Mouse (Mus musculus) MEL (cell line): ENCODE measurements around the gene Hoxc6. TPM values are rescaled to one million over a fixed set of nuclear protein-coding genes. Genes with fewer than 3 reads are reported as not detected.

Experiments
- DNase-seq: peaks from one replicate; pipeline ENCODE4 v3.0.0; 2011; ENCODE audit warnings: low read depth, low spot score
- H3K27ac ChIP-seq: 2 replicates; pipeline ENCODE4 v1.5.1; 2012; ENCODE audit warnings: low read depth, mild to moderate bottlenecking, control low read depth, low read length, moderate library complexity; ENCODE audit not compliant: control insufficient read depth
- H3K27me3 ChIP-seq, 2 experiments: fragments of 150-350 bp in 1 of 2; sonication (generic) in 1 of 2; 2 replicates each; pipeline ENCODE4 v1.6.1; 2012; ENCODE audit warnings: low read length in 2 of 2, mild to moderate bottlenecking in 2 of 2, improper control_type of control experiment in 1 of 2, moderate library complexity in 1 of 2; ENCODE audit not compliant: insufficient read depth in 2 of 2, control insufficient read depth in 1 of 2
- H3K36me3 ChIP-seq, 2 experiments: 2 replicates each; pipeline ENCODE4 v1.6.1; 2012 to 2014; ENCODE audit warnings: low read length in 2 of 2, improper control_type of control experiment in 1 of 2, inconsistent platforms in 1 of 2, mild to moderate bottlenecking in 1 of 2; ENCODE audit not compliant: insufficient read depth in 2 of 2, control insufficient read depth in 1 of 2
- H3K4me1 ChIP-seq, 2 experiments: fragments of 150-350 bp in 1 of 2; sonication (generic) in 1 of 2; 2 replicates each; pipeline ENCODE4 v1.6.1; 2012; ENCODE audit warnings: low read length in 2 of 2, improper control_type of control experiment in 1 of 2, mild to moderate bottlenecking in 1 of 2; ENCODE audit not compliant: insufficient read depth in 2 of 2, control insufficient read depth in 1 of 2
- H3K4me3 ChIP-seq, 2 experiments: fragments of 150-350 bp in 1 of 2; sonication (generic) in 1 of 2; 2 replicates each; pipeline ENCODE4 v1.5.1; 2012; ENCODE audit warnings: low read depth in 2 of 2, low read length in 2 of 2, mild to moderate bottlenecking in 2 of 2, moderate library complexity in 2 of 2, control low read depth in 1 of 2, improper control_type of control experiment in 1 of 2; ENCODE audit not compliant: control insufficient read depth in 1 of 2, insufficient read depth in 1 of 2
- H3K79me2 ChIP-seq: 2 replicates; pipeline ENCODE4 v1.6.1; 2012; ENCODE audit warnings: mild to moderate bottlenecking, low read length, moderate library complexity; ENCODE audit not compliant: control insufficient read depth, poor library complexity, insufficient read depth
- H3K9ac ChIP-seq: 2 replicates; pipeline ENCODE4 v1.6.1; 2012; ENCODE audit warnings: low read depth, mild to moderate bottlenecking, control low read depth, low read length, moderate library complexity; ENCODE audit not compliant: control insufficient read depth, poor library complexity, severe bottlenecking
- H3K9me3 ChIP-seq: fragments of 150-350 bp; sonication (generic); replicated peaks from 2 replicates; pipeline ENCODE4 v1.6.1; 2012; ENCODE audit warnings: mild to moderate bottlenecking, low read length, improper control_type of control experiment, moderate library complexity; ENCODE audit not compliant: insufficient read depth
- CHD1 ChIP-seq: IDR thresholded peaks from 2 replicates; pipeline ENCODE4 v1.6.1; 2012; ENCODE audit warnings: low read depth, mild to moderate bottlenecking, inconsistent platforms, low read length, improper control_type of control experiment
- CHD2 ChIP-seq: IDR thresholded peaks from 2 replicates; pipeline ENCODE4 v1.6.1; 2011; ENCODE audit warnings: low read length, improper control_type of control experiment
- CTCF ChIP-seq, 3 experiments: IDR thresholded peaks in 2 of 3; conservative IDR thresholded peaks in 1 of 3; 2 replicates each; pipeline ENCODE4 v1.5.1; 2011 to 2012; ENCODE audit warnings: low read length in 3 of 3, low read depth in 2 of 3, mild to moderate bottlenecking in 2 of 3, improper control_type of control experiment in 1 of 3, inconsistent platforms in 1 of 3, mixed read lengths in 1 of 3, moderate library complexity in 1 of 3; ENCODE audit not compliant: control insufficient read depth in 1 of 3, insufficient read depth in 1 of 3, poor library complexity in 1 of 3, severe bottlenecking in 1 of 3
- ETS1 ChIP-seq: IDR thresholded peaks from 2 replicates; pipeline ENCODE4 v1.6.1; 2012; ENCODE audit warnings: low read depth, mild to moderate bottlenecking, inconsistent platforms, low read length, improper control_type of control experiment, moderate library complexity
- HCFC1 ChIP-seq: IDR thresholded peaks from 2 replicates; pipeline ENCODE4 v1.6.1; 2012; ENCODE audit warnings: low read depth, mild to moderate bottlenecking, inconsistent platforms, low read length, improper control_type of control experiment, moderate library complexity
- JUND ChIP-seq: IDR thresholded peaks from 2 replicates; pipeline ENCODE4 v1.6.1; 2011; ENCODE audit warnings: low read depth, mild to moderate bottlenecking, improper control_type of control experiment, low read length
- KAT2A ChIP-seq: conservative IDR thresholded peaks from 2 replicates; pipeline ENCODE4 v1.6.1; 2012; ENCODE audit warnings: low read depth, low read length, improper control_type of control experiment, inconsistent platforms
- MAFK ChIP-seq: IDR thresholded peaks from 2 replicates; pipeline ENCODE4 v1.6.1; 2011; ENCODE audit warnings: low read depth, mild to moderate bottlenecking, low read length, improper control_type of control experiment, borderline replicate concordance
- MAX ChIP-seq: IDR thresholded peaks from 2 replicates; pipeline ENCODE4 v1.6.1; 2011; ENCODE audit warnings: low read length, improper control_type of control experiment
- MAZ ChIP-seq: IDR thresholded peaks from 2 replicates; pipeline ENCODE4 v1.6.1; 2012; ENCODE audit warnings: low read depth, mild to moderate bottlenecking, inconsistent platforms, low read length, improper control_type of control experiment
- MEF2A ChIP-seq: IDR thresholded peaks from 2 replicates; pipeline ENCODE4 v1.6.1; 2014; ENCODE audit warnings: low read depth, mild to moderate bottlenecking, inconsistent platforms, low read length, improper control_type of control experiment; ENCODE audit not compliant: poor library complexity, insufficient replicate concordance, severe bottlenecking; ENCODE audit errors: extremely low read depth
- MXI1 ChIP-seq: IDR thresholded peaks from 2 replicates; pipeline ENCODE4 v1.6.1; 2011; ENCODE audit warnings: mild to moderate bottlenecking, low read depth, low read length, improper control_type of control experiment
- MYC ChIP-seq: IDR thresholded peaks from 2 replicates; pipeline ENCODE4 v1.6.1; 2011; ENCODE audit warnings: low read depth, mild to moderate bottlenecking, low read length, improper control_type of control experiment, moderate library complexity
- NRF1 ChIP-seq: IDR thresholded peaks from 2 replicates; pipeline ENCODE4 v1.6.1; 2014; ENCODE audit warnings: low read depth, mild to moderate bottlenecking, inconsistent platforms, low read length, improper control_type of control experiment, moderate library complexity; ENCODE audit not compliant: poor library complexity, insufficient read depth, severe bottlenecking
- POLR2A ChIP-seq, 2 experiments: IDR thresholded peaks; 2 replicates each; pipeline ENCODE4 v1.6.1; 2011 to 2012; ENCODE audit warnings: low read length in 2 of 2, mild to moderate bottlenecking in 2 of 2, control low read depth in 1 of 2, improper control_type of control experiment in 1 of 2, low read depth in 1 of 2, moderate library complexity in 1 of 2; ENCODE audit not compliant: control insufficient read depth in 1 of 2, insufficient read depth in 1 of 2, poor library complexity in 1 of 2
- POLR2AphosphoS2 ChIP-seq: IDR thresholded peaks from 2 replicates; pipeline ENCODE4 v1.6.1; 2011; ENCODE audit warnings: low read length, improper control_type of control experiment
- RAD21 ChIP-seq: IDR thresholded peaks from 2 replicates; pipeline ENCODE4 v1.6.1; 2011; ENCODE audit warnings: mild to moderate bottlenecking, low read depth, low read length, improper control_type of control experiment
- RCOR1 ChIP-seq: IDR thresholded peaks from 2 replicates; pipeline ENCODE4 v1.6.1; 2012; ENCODE audit warnings: low read depth, mild to moderate bottlenecking, inconsistent platforms, low read length, improper control_type of control experiment
- TAL1 ChIP-seq: IDR thresholded peaks from 2 replicates; pipeline ENCODE4 v1.6.1; 2012; ENCODE audit warnings: mild to moderate bottlenecking, inconsistent platforms, low read length, moderate library complexity, mixed read lengths
- TBP ChIP-seq: IDR thresholded peaks from 2 replicates; pipeline ENCODE4 v1.8.0; 2011; ENCODE audit warnings: low read depth, low read length, improper control_type of control experiment
- TCF12 ChIP-seq: IDR thresholded peaks from 2 replicates; pipeline ENCODE4 v1.6.1; 2014; ENCODE audit warnings: low read depth, mild to moderate bottlenecking, inconsistent platforms, low read length, improper control_type of control experiment, moderate library complexity
- UBTF ChIP-seq: IDR thresholded peaks from 2 replicates; pipeline ENCODE4 v1.6.1; 2012; ENCODE audit warnings: low read depth, mild to moderate bottlenecking, inconsistent platforms, low read length, improper control_type of control experiment, moderate library complexity, borderline replicate concordance; ENCODE audit not compliant: insufficient read depth
- USF1 ChIP-seq: IDR thresholded peaks from 2 replicates; pipeline ENCODE4 v1.6.1; 2014; ENCODE audit warnings: low read depth, mild to moderate bottlenecking, inconsistent platforms, low read length, improper control_type of control experiment, moderate library complexity
- ZKSCAN1 ChIP-seq: IDR thresholded peaks from 2 replicates; pipeline ENCODE4 v1.6.1; 2012; ENCODE audit warnings: low read depth, mild to moderate bottlenecking, inconsistent platforms, low read length, improper control_type of control experiment, moderate library complexity
- ZMIZ1 ChIP-seq: IDR thresholded peaks from 2 replicates; pipeline ENCODE4 v1.6.1; 2012; ENCODE audit warnings: low read depth, mild to moderate bottlenecking, inconsistent platforms, low read length, improper control_type of control experiment, moderate library complexity
- ZNF384 ChIP-seq: IDR thresholded peaks from 2 replicates; pipeline ENCODE4 v1.6.1; 2012; ENCODE audit warnings: low read depth, mild to moderate bottlenecking, inconsistent platforms, low read length, improper control_type of control experiment
- polyA plus RNA-seq, 2 experiments: library from polyadenylated mRNA; stranded (reverse) in 1 of 2; unstranded in 1 of 2; fragments of >175 nt in 1 of 2; fragments of >200 nt in 1 of 2; gene quantifications; 2 replicates each; pipeline versions ENCODE4 v1.2.1 to v1.2.4; 2012; ENCODE audit warnings: low replicate concordance in 2 of 2, low read depth in 1 of 2; ENCODE audit not compliant: insufficient read length in 2 of 2, insufficient read depth in 1 of 2, missing spikeins in 1 of 2
- total RNA-seq: library from RNA; depleted of rRNA; stranded (reverse); fragments of 300-350 nt; gene quantifications from 2 replicates; pipeline ENCODE4 v1.2.3, GENCODE M21; 2012; rRNA removed

Gene Hoxc6
- total RNA-seq: 1.7 and 2.3 TPM in 2 replicates
- polyA plus RNA-seq: 1 to 10 TPM in 1 of 2 experiments, not detected in 1; 9.4 TPM

DNA sequence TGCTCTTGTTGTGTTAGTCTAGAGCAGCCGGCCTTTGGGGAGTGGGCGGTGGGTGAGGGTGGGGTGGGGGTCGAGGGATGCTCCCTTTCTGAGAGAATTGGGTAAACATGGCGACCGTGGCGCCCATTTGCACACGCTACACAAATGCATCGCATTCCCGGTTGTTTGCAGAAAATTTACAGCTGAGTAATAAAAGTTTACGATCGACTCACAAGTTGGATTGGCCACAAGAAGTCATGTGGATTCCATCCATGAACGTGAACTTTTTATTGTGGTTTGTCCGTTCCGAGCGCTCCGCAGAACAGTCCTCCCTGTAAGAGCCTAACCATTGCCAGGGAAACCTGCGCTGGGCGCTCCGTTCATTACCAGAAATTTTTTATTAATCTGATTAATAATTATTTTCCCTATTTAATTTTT lies at the start of gene Hoxc6:
TSS of gene Hoxc6 (plus strand) at position 319 of the 417 bp plus-strand sequence.
- TF ChIP-seq NRF1: no peak
- 0 out of 2 replicates have a peak, but pooled peaks have one; percentile 21 for TF ChIP-seq MAZ
- no peak for TF ChIP-seq CHD2
- peak; percentile 19 to 34; a peak in 2 of 4 replicates for TF ChIP-seq POLR2A (IDR thresholded peaks at IDR 0.05; ENCODE audit: control insufficient read depth in 1 of 2, insufficient read depth in 1 of 2, low read depth in 1 of 2, low read length in 2 of 2, poor library complexity in 1 of 2)
- no peak for TF ChIP-seq RCOR1
- TF ChIP-seq MAFK: no peak
- no peak for TF ChIP-seq CTCF (IDR thresholded peaks at IDR 0.05 in 2 of 3, conservative IDR thresholded peaks at IDR 0.05 in 1 of 3; ENCODE audit: control insufficient read depth in 1 of 3, insufficient read depth in 1 of 3, low read depth in 2 of 3, low read length in 3 of 3, poor library complexity in 1 of 3, severe bottlenecking in 1 of 3)
- TF ChIP-seq ZKSCAN1: no peak
- TF ChIP-seq ETS1: peak; percentile 64; the same call in 1 of the 2 replicates
- no peak for TF ChIP-seq ZMIZ1
- TF ChIP-seq USF1: peak; percentile 75
- peak; percentile 9 for TF ChIP-seq MXI1
- TF ChIP-seq KAT2A: no peak
- TF ChIP-seq UBTF: peak; percentile 88; the same call in 1 of the 2 replicates
- TF ChIP-seq MYC: peak; percentile 17; the same call in 1 of the 2 replicates
- peak; percentile 81 for TF ChIP-seq TBP
- no peak for TF ChIP-seq POLR2AphosphoS2
- H3K9ac ChIP-seq: peak within 1 kb of the TSS; percentile 98
- peak within 1 kb of the TSS; percentile 68 for H3K4me3 ChIP-seq
- peak within 1 kb of the TSS; percentile 99 for H3K27ac ChIP-seq
- H3K4me1 ChIP-seq: peaks cover 11 to 30% of the 10 kb centered on the region in 2 experiments
- DNase-seq: peak; percentile 85
- H3K36me3 ChIP-seq: peaks cover 0 to 25% of the 10 kb centered on the region in 2 experiments; a peak in 2 of 4 replicates
- no peaks in the 10 kb centered on the region for H3K9me3 ChIP-seq
- H3K79me2 ChIP-seq: peaks cover 24% of the 10 kb centered on the region
- H3K27me3 ChIP-seq: no peaks in the 10 kb centered on the region

DNA sequence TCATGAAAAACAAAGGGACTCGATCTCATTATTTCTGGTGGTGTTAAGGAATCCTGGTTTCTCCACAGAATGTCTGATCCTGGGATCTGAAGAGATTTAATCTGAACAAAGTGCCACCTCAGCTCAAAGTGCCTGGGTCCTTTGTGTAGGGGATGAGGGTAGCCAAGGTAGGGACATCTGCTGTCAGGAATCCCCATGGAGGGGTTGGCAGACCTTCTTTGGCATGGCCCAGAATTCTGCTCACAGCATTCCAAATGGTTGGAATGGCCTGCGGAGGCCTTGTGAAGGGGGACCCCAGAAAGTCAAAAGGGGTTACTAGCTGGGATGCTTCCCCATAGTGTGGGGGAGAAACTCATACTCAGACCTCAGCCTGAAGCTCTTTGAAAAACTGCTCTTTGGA lies 49.2 kb upstream of the Hoxc6 start:
- Histone ChIP-seq H3K27me3 (peaks cover 22 to 37% of the 10 kb centered on the region in 2 experiments), H3K9ac (no peak overlapping the region), H3K4me3 (no peak overlapping the region), H3K9me3 (no peaks in the 10 kb centered on the region), H3K27ac (no peak overlapping the region), H3K36me3 (peaks cover 0 to 5% of the 10 kb centered on the region in 2 experiments; a peak in 1 of 4 replicates), H3K4me1 (peaks cover 5 to 6% of the 10 kb centered on the region in 2 experiments; a peak in 3 of 4 replicates), H3K79me2 (no peaks in the 10 kb centered on the region; the same call in 1 of the 2 replicates)
- DNase-seq: no peak
- TF ChIP-seq ETS1 (no peak), CHD1 (no peak), TBP (no peak), ZNF384 (no peak), HCFC1 (no peak), POLR2A (IDR thresholded peaks at IDR 0.05; ENCODE audit: control insufficient read depth in 1 of 2, insufficient read depth in 1 of 2, low read depth in 1 of 2, low read length in 2 of 2, poor library complexity in 1 of 2) (no peak), MEF2A (no peak), TAL1 (no peak), CHD2 (no peak), TCF12 (no peak), MYC (no peak), ZMIZ1 (no peak), MAX (no peak), JUND (no peak), RAD21 (no peak)
